Mouse (Mus musculus) cerebellum, adult 2 months (tissue): ENCODE results near the gene Ndufa9.

Experiments used
- CTCF ChIP-seq: fragments of 200-500 bp; IDR thresholded peaks from 2 replicates; pipeline ENCODE4 v1.5.1; 2011; ENCODE audit warnings: low read depth, mild to moderate bottlenecking, control low read depth, low read length, moderate library complexity, borderline replicate concordance; ENCODE audit not compliant: insufficient read depth
- POLR2A ChIP-seq: fragments of 200-500 bp; IDR thresholded peaks from 2 replicates; pipeline ENCODE4 v1.6.1; 2011; ENCODE audit warnings: low read length, control low read depth, borderline replicate concordance; ENCODE audit not compliant: insufficient read depth

GRCm38 (mm10) chr6:126791964-126792363 is 57.0 kb downstream of the Ndufa9 start:
- TF ChIP-seq CTCF (peak; percentile 23; the same call in 1 of the 2 replicates), POLR2A (no peak)
